Mouse (Mus musculus): ENCODE results near the gene Emb. TPM values are rescaled to one million over a fixed set of nuclear protein-coding genes. Genes with fewer than 3 reads are reported as not detected.

The Emb gene
- polyA plus RNA-seq, 1 experiment = 1.3 TPM

- no peaks in the 10 kb centered on the region for H3K4me1 ChIP-seq (ENCODE audit: control insufficient read depth, insufficient read depth, insufficient read length, low read length)
These were observed 7.1 kb downstream of the Emb start for GRCm38 (mm10) chr13:117215481-117215880.

DNA sequence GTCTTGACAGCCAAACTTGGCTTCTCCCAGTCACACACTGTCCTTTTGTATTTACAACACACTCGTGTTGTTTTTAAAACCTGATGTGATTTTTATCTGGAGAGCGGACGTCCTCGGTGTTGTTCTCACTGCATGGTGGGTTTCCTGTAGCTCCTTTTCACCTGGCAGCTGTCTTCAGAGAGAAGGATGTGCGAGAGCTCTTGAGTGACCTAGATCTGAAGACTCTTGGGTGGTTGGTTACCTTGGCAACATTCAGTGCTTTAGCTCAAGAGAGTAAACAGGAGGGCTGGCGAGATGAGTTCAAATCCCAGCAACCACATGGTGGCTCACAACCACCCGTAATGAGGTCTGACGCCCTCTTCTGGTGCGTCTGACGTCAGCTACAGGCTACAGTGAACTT, 7.8 kb downstream of the Emb start:
- Histone ChIP-seq H3K27ac (replicated peaks; ENCODE audit: low read depth, low read length) (no peak overlapping the region), H3K4me3 (ENCODE audit: insufficient read depth, low read depth, low read length) (no peak overlapping the region), H3K4me1 (ENCODE audit: control insufficient read depth, insufficient read depth, insufficient read length, low read length) (no peaks in the 10 kb centered on the region)

More at GRCm38 (mm10) chr13:117215481-117215880, 7.1 kb downstream of the Emb start:
- Histone ChIP-seq H3K4me3 (ENCODE audit: insufficient read depth, low read depth, low read length) (no peak overlapping the region), H3K27ac (replicated peaks; ENCODE audit: low read depth, low read length) (no peak overlapping the region)

DNA sequence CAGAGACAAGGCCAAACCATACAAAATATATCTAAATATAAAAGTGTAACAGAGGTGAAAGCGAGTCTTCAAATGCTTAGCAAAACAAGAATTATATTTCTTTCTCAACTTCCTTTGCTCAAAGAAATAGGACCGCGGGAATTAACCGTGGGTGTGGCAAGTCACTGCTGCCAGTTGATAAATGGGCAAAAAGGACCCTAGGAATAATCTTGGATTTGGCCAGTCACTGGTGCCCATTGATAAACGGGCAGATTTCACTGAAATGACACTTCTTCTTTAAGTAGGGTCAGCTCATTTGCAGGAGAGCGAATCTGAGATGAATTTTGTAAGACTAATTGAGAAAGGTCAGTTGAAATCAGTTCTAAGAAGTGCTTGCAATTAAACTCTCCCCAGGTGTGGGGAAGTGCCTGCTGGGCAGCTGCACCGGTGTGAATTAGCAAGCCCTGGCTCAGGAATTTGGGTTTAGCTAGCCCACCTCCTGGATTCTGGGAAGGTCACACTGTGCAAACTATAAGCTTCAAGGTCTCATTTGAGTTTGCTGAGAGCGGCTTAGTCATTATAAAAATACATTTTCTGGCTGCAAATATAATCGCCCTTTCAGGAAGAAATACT, 8.5 kb downstream of the Emb start:
- Histone ChIP-seq H3K4me3 (ENCODE audit: insufficient read depth, low read depth, low read length) (no peak overlapping the region), H3K4me1 (ENCODE audit: control insufficient read depth, insufficient read depth, insufficient read length, low read length) (no peaks in the 10 kb centered on the region), H3K27ac (replicated peaks; ENCODE audit: low read depth, low read length) (no peak overlapping the region)

DNA sequence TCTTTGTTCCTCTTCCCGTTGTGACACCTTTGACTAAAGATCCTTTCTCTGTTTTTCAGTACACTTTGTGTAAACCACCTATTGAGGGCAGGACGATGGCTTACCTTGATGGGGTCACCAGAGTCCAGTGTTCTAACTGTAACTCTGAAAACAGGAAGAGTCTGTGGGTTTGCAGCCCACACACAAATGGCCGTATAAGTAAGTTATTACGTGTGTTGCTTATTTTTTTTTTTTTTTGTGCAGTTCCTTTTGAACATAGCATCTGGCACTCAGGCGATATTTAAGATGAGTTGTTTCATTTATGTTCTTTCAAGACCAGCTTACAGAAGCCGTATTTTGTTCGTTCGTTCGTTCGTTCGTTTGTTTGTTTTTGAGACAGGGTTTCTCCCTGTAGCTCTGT, 9.3 kb downstream of the Emb start:
- 0 out of 2 replicates have a peak, but pooled peaks cover 4% of the 10 kb centered on the region for H3K4me1 ChIP-seq (ENCODE audit: control insufficient read depth, insufficient read depth, insufficient read length, low read length)
- no peak overlapping the region for H3K4me3 ChIP-seq (ENCODE audit: insufficient read depth, low read depth, low read length)
- H3K27ac ChIP-seq (replicated peaks; ENCODE audit: low read depth, low read length) = no peak overlapping the region

- Histone ChIP-seq H3K4me3 (ENCODE audit: insufficient read depth, low read depth, low read length) (no peak overlapping the region), H3K4me1 (ENCODE audit: control insufficient read depth, insufficient read depth, insufficient read length, low read length) (0 out of 2 replicates have a peak, but pooled peaks cover 4% of the 10 kb centered on the region), H3K27ac (replicated peaks; ENCODE audit: low read depth, low read length) (no peak overlapping the region)
These were observed 9.8 kb downstream of the Emb start for GRCm38 (mm10) chr13:117218092-117218491.

DNA sequence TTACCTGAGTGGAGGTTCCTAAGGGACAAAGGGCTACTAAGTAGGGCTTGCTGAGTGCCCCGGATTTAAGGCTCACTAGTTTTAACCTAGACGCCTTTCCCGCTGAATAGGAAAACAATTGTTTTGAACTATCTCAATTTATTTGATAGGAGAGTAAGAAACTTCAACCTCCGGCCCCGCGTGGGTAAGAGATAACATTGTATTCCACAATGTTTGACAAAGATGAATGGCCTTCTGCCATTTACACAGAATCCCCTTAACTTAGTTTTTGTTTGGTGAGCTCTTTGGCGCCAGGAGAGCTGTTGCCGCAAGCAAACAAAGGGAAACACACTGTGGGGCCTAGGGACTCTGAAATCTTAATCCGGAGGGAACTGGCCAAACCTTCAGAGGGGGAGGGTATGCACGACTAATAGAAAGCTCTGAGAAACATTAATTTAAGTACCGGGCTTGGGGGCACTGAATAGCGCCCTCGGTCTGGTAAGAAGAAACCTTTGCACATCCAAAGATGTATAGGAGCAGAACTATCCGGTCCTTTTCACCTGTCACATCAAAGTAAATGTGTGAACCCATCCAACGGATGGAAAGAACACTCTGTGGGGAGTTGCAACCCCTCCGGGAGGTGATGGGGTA, 11.7 kb downstream of the Emb start:
- Histone ChIP-seq H3K4me1 (ENCODE audit: control insufficient read depth, insufficient read depth, insufficient read length, low read length) (0 out of 2 replicates have a peak, but pooled peaks cover 4% of the 10 kb centered on the region), H3K27ac (replicated peaks; ENCODE audit: low read depth, low read length) (no peak overlapping the region), H3K4me3 (ENCODE audit: insufficient read depth, low read depth, low read length) (peak overlapping the region; percentile 59)

- Histone ChIP-seq H3K4me1 (ENCODE audit: control insufficient read depth, insufficient read depth, insufficient read length, low read length) (0 out of 2 replicates have a peak, but pooled peaks cover 4% of the 10 kb centered on the region), H3K4me3 (ENCODE audit: insufficient read depth, low read depth, low read length) (peak within 1 kb of the TSS; percentile 59), H3K27ac (replicated peaks; ENCODE audit: low read depth, low read length) (peak within 1 kb of the TSS; percentile 27; the same call in 1 of the 2 replicates)
These were observed 12.4 kb downstream of the Emb start, which contains the start of gene Gm17509 for GRCm38 (mm10) chr13:117220501-117221321. TSS of gene Gm17509 (minus strand) at chr13:117221075.

- H3K4me3 ChIP-seq (ENCODE audit: insufficient read depth, low read depth, low read length) = no peak overlapping the region
- H3K4me1 ChIP-seq (ENCODE audit: control insufficient read depth, insufficient read depth, insufficient read length, low read length) = 0 out of 2 replicates have a peak, but pooled peaks cover 4% of the 10 kb centered on the region
- no peak overlapping the region for H3K27ac ChIP-seq (replicated peaks; ENCODE audit: low read depth, low read length)
These were observed 14.8 kb downstream of the Emb start for GRCm38 (mm10) chr13:117223125-117223524.

DNA sequence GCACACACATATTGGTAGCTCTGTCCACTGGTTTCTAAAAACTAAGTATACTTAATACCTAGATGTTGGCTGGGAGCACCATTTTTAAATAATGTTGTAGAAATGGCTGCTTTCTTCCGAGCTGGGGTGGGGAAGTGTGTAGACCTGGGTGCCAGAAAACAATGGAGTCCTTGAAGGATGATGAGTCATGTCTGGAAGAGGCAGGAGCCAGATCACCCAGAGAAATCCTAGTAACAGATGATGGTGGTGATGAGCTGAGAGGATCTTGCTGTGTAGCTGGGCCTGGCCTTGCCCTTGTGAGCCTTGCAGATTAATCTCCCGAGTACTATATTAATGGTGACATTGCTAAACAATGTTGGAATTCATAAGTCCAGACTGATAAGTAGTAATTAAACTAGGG, 16.6 kb downstream of the Emb start:
- H3K4me3 ChIP-seq (ENCODE audit: insufficient read depth, low read depth, low read length) = no peak overlapping the region
- H3K27ac ChIP-seq (replicated peaks; ENCODE audit: low read depth, low read length) = no peak overlapping the region
- 0 out of 2 replicates have a peak, but pooled peaks cover 4% of the 10 kb centered on the region for H3K4me1 ChIP-seq (ENCODE audit: control insufficient read depth, insufficient read depth, insufficient read length, low read length)

DNA sequence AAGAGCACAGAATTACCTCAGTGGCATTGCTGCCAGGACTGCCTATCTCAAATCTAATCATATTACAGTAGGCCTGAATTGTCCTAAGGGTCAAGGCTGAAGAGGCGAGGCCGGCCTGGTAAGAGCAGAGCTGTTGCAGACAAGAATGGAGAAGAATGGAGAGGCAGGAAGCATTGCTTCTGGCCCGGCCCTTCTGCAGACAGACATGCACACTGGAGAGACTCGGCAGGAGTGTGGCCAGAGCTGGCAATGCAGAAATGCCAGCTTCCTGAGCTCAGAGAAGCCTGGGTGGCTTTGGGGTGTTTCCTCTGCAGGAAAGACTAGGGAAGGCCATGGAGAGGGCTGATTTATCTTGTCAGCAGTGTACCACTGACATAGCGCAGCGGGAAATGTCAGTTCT, 17.2 kb downstream of the Emb start:
- no peak overlapping the region for H3K4me3 ChIP-seq (ENCODE audit: insufficient read depth, low read depth, low read length)
- 0 out of 2 replicates have a peak, but pooled peaks cover 4% of the 10 kb centered on the region for H3K4me1 ChIP-seq (ENCODE audit: control insufficient read depth, insufficient read depth, insufficient read length, low read length)
- no peak overlapping the region for H3K27ac ChIP-seq (replicated peaks; ENCODE audit: low read depth, low read length)

DNA sequence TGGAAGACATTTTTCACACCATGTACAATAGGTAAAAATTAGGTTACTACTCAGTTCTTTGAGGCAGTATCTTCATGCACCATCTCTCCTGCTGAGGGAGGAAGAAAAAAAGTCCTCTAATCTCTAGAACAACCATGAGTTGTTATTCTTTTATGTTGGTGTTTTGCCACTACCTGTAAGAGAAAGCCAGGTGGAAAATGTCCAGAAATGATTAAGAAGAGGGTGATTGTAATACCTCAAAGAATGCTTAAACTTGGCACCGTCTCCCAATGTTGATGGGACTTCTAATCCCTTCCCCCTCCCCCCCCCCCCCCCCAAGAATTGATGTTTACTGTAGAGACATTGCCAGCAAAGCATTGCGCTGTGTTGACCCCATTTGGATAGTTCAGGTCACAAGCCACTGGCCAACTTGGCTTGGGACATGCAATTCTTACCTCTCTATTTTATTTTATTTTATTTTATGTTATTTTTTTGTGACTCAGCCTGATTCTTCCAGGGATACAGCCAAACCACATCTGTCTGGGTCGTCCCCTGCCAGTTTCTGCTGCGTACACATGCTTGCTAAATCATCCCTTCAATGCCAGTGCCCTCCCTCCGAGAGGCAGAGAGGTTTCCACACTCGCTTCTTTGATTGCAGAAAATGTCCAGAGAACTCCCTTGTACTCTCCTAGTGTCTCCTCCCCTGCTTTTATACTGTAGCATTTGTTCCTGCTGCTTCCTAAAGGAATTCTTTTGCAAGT, 22.2 kb downstream of the Emb start:
- H3K27ac ChIP-seq (replicated peaks; ENCODE audit: low read depth, low read length) = no peak overlapping the region
- H3K4me3 ChIP-seq (ENCODE audit: insufficient read depth, low read depth, low read length) = no peak overlapping the region
- H3K4me1 ChIP-seq (ENCODE audit: control insufficient read depth, insufficient read depth, insufficient read length, low read length) = no peaks in the 10 kb centered on the region

GRCm38 (mm10) chr13:117233808-117234207, 25.5 kb downstream of the Emb start:
- no peaks in the 10 kb centered on the region for H3K4me1 ChIP-seq (ENCODE audit: control insufficient read depth, insufficient read depth, insufficient read length, low read length)
- no peak overlapping the region for H3K4me3 ChIP-seq (ENCODE audit: insufficient read depth, low read depth, low read length)
- no peak overlapping the region for H3K27ac ChIP-seq (replicated peaks; ENCODE audit: low read depth, low read length)

GRCm38 (mm10) chr13:117234486-117234885, 26.1 kb downstream of the Emb start:
- H3K27ac ChIP-seq (replicated peaks; ENCODE audit: low read depth, low read length) = no peak overlapping the region
- no peak overlapping the region for H3K4me3 ChIP-seq (ENCODE audit: insufficient read depth, low read depth, low read length)
- no peaks in the 10 kb centered on the region for H3K4me1 ChIP-seq (ENCODE audit: control insufficient read depth, insufficient read depth, insufficient read length, low read length)

DNA sequence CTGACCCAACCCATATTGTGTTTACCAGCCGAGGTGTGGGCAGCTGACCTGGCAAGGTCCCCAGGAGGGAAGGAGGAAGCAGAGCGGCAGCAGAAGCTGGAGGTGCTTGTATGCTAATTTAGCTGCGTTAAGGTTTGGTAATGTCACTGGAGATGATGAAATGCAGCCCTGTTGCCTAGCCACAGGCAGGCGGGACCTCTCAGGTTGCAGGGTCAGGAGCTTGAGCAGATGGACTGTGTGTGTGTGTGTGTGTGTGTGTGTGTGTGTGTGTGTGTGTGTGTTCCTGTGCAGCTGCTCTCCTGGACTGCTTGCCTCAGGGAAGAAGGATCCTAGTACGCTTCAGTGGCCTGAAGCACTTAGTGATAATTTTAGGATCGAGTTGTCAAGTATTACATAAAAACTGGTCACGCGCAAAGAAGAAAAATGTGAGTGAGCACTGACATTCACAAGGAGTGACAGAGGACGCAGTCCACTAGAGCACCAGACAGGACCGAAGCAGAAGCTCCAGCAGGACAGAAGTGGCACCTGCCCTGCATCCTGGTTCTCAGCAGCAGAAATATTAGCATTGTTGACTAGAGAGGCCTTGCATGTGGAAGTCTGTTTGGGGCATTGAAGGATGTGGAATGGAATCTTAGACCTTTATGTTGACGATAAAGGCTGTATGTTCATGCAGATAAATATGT, 27.3 kb downstream of the Emb start:
- no peak overlapping the region for H3K4me3 ChIP-seq (ENCODE audit: insufficient read depth, low read depth, low read length)
- H3K4me1 ChIP-seq (ENCODE audit: control insufficient read depth, insufficient read depth, insufficient read length, low read length) = no peaks in the 10 kb centered on the region
- H3K27ac ChIP-seq (replicated peaks; ENCODE audit: low read depth, low read length) = no peak overlapping the region
